Mouse (Mus musculus) cerebellum, postnatal 10 days (tissue): ENCODE measurements at regions not wholly inside any gene's neighbourhood (a gene's known extent, or its start where the extent isn't known, plus 50 kb on each side); places are given as distances from the start of the nearest gene placed in this dataset.

Experiments
- DNase-seq, 2 experiments: peaks; one replicate each; pipeline ENCODE4 v3.0.0; 2021; ENCODE audit warnings: mixed read lengths in 2 of 2

- DNase-seq, result no peak
Observed at GRCm38 (mm10) chr3:64898610-64899009, 54.0 kb upstream of the Vmn2r7 start.

DNA sequence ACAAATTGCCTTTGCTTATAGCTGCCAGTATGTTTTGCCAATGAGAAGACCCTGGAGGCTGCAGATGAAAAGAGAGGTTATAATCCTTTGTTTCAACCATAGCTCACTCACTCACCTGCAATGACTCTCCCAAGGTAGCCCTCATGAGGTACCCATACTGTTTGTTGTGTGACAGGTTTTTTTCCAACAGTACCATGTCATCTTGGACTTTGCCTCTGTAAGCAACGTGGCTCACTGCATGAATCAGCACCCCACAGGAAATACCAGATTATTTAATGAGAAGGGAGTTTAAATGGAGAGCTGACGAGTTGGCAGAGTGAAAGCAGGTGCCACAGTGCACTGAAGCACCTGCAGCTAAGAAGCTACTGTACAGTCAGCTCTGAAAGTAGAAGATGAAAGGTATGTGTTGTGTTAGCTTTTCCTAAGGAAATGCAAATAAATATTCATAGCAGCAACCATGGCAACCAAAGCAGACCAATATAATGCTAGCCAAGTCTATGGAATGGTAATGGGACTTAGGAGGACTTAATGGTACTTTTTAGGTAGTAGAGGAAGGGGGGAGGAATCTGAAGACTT lies 56.8 kb upstream of the Vmn2r7 start:
- DNase-seq, result no peak

DNA sequence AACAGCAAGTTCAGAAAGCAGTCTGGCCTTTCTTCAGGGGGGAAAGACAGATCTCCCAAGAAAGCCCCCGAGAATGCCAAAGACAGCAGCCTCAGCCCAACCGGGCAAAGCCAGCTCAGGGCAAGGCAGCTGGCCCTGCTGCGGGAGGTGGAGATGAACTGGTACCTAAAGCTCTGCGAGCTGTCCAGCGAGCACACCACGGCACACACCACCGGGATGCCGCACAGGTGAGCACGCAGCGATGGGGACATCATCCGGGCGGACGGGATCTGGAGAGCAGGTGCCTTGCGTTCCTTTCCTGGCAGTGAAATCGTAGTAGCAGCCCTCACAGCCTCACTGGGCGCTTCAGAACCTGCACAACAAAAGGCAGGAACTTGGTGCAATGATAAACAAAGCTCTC lies 104.7 kb upstream of the Vmn2r7 start:
- peak; percentile 42 to 47 for DNase-seq

GRCm38 (mm10) chr3:64964667-64965415 lies 120.3 kb upstream of the Vmn2r7 start:
- DNase-seq, result peak in 1 of 2 experiments; percentile 17

- peak; percentile 9 to 10 for DNase-seq
Observed at GRCm38 (mm10) chr3:64965416-64965980, 120.9 kb upstream of the Vmn2r7 start.

DNA sequence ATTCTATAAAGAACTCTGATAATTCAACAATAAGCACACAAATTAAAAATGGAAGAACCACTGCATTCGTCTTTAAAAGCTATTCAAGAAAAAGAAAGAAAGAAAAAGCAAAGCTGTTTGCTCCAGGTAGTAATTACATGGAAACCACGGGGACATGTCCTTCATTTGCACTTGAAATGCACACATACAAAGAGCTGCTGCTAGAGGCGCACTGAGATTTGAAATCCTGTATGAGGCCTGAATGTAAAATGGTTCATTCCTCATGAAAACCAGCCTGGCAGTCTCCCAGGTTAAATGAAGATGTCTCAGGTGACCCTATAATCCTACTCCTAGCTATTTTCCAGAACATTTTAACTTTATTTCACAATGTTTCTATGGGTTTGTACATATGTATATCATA lies 123.7 kb upstream of the Vmn2r7 start:
- no peak for DNase-seq

DNA sequence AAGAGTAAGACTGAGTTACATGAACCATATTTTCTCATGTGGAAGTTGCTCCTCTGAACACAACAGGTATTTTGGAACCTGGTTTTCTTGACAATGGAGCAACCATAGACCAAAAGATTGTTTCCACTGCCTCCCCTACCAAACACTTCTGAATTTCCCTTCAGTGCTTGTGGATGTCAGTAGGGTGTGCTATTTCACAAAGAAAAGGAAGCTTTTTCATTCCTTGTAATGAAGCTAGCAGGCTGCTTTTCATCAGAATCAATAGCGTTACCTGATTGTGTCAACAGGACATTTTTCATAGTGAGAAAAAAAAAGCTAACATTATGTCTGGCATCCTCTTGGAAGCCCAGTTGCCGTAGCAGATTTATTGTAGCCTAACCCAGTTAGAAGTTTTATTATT lies 124.8 kb upstream of the Kcnab1 start:
- DNase-seq, result peak; percentile 17 to 55

DNA sequence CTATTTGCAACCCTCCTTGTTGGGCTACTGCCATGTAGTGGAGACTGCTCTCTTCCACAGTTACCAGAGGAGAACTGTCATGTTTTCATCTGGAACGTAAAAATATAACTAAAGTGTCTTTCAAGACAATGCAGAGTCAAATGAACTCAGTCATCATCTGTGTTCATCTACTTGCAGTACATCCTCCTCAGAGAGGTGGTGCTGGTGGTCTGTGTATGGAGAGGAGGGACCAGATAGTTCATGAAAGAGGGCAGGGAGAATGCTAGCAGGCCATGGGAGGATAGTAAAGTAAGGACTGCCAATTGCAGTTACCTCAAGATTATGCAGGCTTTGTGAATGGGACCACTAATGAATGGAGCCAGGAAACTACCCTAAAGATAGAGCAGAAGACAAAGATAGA lies 121.5 kb upstream of the Kcnab1 start:
- peak; percentile 73 to 75 for DNase-seq

DNA sequence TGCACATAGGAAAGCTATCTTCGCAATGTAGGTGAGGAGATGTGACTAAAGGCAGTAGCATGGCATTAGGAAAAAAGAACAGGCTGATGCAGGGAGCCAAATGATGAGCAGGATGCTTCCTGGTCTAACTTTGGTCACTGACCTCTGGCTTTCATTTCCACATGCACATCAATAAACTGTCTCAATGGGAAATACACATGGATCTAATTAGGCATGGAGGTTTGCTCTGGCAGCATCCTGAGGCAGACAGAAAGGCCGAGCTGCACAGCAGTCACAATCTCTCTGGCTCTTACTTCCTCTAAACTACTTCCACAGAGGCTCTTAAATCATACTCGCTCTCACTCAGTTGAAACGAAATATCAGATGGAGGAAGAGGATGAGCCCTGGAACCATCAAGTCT lies 112.7 kb upstream of the Kcnab1 start:
- DNase-seq, result no peak

GRCm38 (mm10) chr3:64997552-64997951 lies 111.6 kb upstream of the Kcnab1 start:
- no peak for DNase-seq

- DNase-seq, result no peak
Observed at GRCm38 (mm10) chr3:65001131-65001530, 108.1 kb upstream of the Kcnab1 start.

DNA sequence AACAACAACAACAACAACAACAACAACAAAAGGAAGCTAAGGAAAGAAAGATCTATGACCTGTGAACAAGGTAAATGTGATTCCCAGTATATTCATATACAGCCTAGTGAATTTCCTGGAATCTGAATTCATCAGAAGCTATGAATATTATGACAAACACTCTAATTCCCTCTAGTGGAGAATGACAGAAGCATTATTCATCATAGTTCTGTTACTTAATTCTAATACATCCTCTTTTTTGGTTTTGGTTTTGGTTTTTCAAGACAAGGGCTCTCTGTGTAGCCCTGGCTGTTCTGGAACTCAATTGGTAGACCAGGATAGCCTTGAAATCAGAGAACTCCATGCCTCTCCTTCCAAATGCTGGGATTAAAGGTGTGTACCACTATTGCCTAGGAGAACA lies 106.6 kb upstream of the Kcnab1 start:
- no peak for DNase-seq

GRCm38 (mm10) chr3:65006127-65006526 lies 103.1 kb upstream of the Kcnab1 start:
- no peak for DNase-seq

- DNase-seq, result no peak
Observed at GRCm38 (mm10) chr3:65006565-65006964, 102.6 kb upstream of the Kcnab1 start.

- DNase-seq, result peak; percentile 68 to 84
Observed at GRCm38 (mm10) chr3:65023876-65024275, 85.3 kb upstream of the Kcnab1 start.

GRCm38 (mm10) chr3:65037626-65038025 lies 71.6 kb upstream of the Kcnab1 start:
- DNase-seq, result no peak

GRCm38 (mm10) chr3:65047879-65048278 lies 61.3 kb upstream of the Kcnab1 start:
- no peak for DNase-seq

GRCm38 (mm10) chr3:65055401-65055800 lies 53.8 kb upstream of the Kcnab1 start:
- DNase-seq, result peak; percentile 10 to 29
